Mouse (Mus musculus) MEL (cell line): ENCODE measurements at regions not wholly inside any gene's neighbourhood (a gene's known extent, or its start where the extent isn't known, plus 50 kb on each side); places are given as distances from the start of the nearest gene placed in this dataset.

ENCODE experiments used
- DNase-seq: peaks from one replicate; pipeline ENCODE4 v3.0.0; 2011; ENCODE audit warnings: low read depth, low spot score
- H3K27ac ChIP-seq: 2 replicates; pipeline ENCODE4 v1.5.1; 2012; ENCODE audit warnings: low read depth, mild to moderate bottlenecking, control low read depth, low read length, moderate library complexity; ENCODE audit not compliant: control insufficient read depth
- H3K27me3 ChIP-seq, 2 experiments: fragments of 150-350 bp in 1 of 2; sonication (generic) in 1 of 2; 2 replicates each; pipeline ENCODE4 v1.6.1; 2012; ENCODE audit warnings: low read length in 2 of 2, mild to moderate bottlenecking in 2 of 2, improper control_type of control experiment in 1 of 2, moderate library complexity in 1 of 2; ENCODE audit not compliant: insufficient read depth in 2 of 2, control insufficient read depth in 1 of 2
- H3K36me3 ChIP-seq, 2 experiments: 2 replicates each; pipeline ENCODE4 v1.6.1; 2012 to 2014; ENCODE audit warnings: low read length in 2 of 2, improper control_type of control experiment in 1 of 2, inconsistent platforms in 1 of 2, mild to moderate bottlenecking in 1 of 2; ENCODE audit not compliant: insufficient read depth in 2 of 2, control insufficient read depth in 1 of 2
- H3K4me1 ChIP-seq, 2 experiments: fragments of 150-350 bp in 1 of 2; sonication (generic) in 1 of 2; 2 replicates each; pipeline ENCODE4 v1.6.1; 2012; ENCODE audit warnings: low read length in 2 of 2, improper control_type of control experiment in 1 of 2, mild to moderate bottlenecking in 1 of 2; ENCODE audit not compliant: insufficient read depth in 2 of 2, control insufficient read depth in 1 of 2
- H3K4me3 ChIP-seq, 2 experiments: fragments of 150-350 bp in 1 of 2; sonication (generic) in 1 of 2; 2 replicates each; pipeline ENCODE4 v1.5.1; 2012; ENCODE audit warnings: low read depth in 2 of 2, low read length in 2 of 2, mild to moderate bottlenecking in 2 of 2, moderate library complexity in 2 of 2, control low read depth in 1 of 2, improper control_type of control experiment in 1 of 2; ENCODE audit not compliant: control insufficient read depth in 1 of 2, insufficient read depth in 1 of 2
- H3K79me2 ChIP-seq: 2 replicates; pipeline ENCODE4 v1.6.1; 2012; ENCODE audit warnings: mild to moderate bottlenecking, low read length, moderate library complexity; ENCODE audit not compliant: control insufficient read depth, poor library complexity, insufficient read depth
- H3K9ac ChIP-seq: 2 replicates; pipeline ENCODE4 v1.6.1; 2012; ENCODE audit warnings: low read depth, mild to moderate bottlenecking, control low read depth, low read length, moderate library complexity; ENCODE audit not compliant: control insufficient read depth, poor library complexity, severe bottlenecking
- H3K9me3 ChIP-seq: fragments of 150-350 bp; sonication (generic); replicated peaks from 2 replicates; pipeline ENCODE4 v1.6.1; 2012; ENCODE audit warnings: mild to moderate bottlenecking, low read length, improper control_type of control experiment, moderate library complexity; ENCODE audit not compliant: insufficient read depth
- CHD1 ChIP-seq: IDR thresholded peaks from 2 replicates; pipeline ENCODE4 v1.6.1; 2012; ENCODE audit warnings: low read depth, mild to moderate bottlenecking, inconsistent platforms, low read length, improper control_type of control experiment
- E2F4 ChIP-seq: IDR thresholded peaks from 2 replicates; pipeline ENCODE4 v1.6.1; 2011; ENCODE audit warnings: low read depth, low read length, improper control_type of control experiment, borderline replicate concordance
- EP300 ChIP-seq, 2 experiments: IDR thresholded peaks; 2 replicates each; pipeline ENCODE4 v1.6.1; 2011; ENCODE audit warnings: improper control_type of control experiment in 2 of 2, low read length in 2 of 2, low read depth in 1 of 2, mild to moderate bottlenecking in 1 of 2
- HCFC1 ChIP-seq: IDR thresholded peaks from 2 replicates; pipeline ENCODE4 v1.6.1; 2012; ENCODE audit warnings: low read depth, mild to moderate bottlenecking, inconsistent platforms, low read length, improper control_type of control experiment, moderate library complexity
- MEF2A ChIP-seq: IDR thresholded peaks from 2 replicates; pipeline ENCODE4 v1.6.1; 2014; ENCODE audit warnings: low read depth, mild to moderate bottlenecking, inconsistent platforms, low read length, improper control_type of control experiment; ENCODE audit not compliant: poor library complexity, insufficient replicate concordance, severe bottlenecking; ENCODE audit errors: extremely low read depth
- MYC ChIP-seq: IDR thresholded peaks from 2 replicates; pipeline ENCODE4 v1.6.1; 2011; ENCODE audit warnings: low read depth, mild to moderate bottlenecking, low read length, improper control_type of control experiment, moderate library complexity
- NELFE ChIP-seq: IDR thresholded peaks from 2 replicates; pipeline ENCODE4 v1.6.1; 2011; ENCODE audit warnings: low read depth, low read length, improper control_type of control experiment
- NRF1 ChIP-seq: IDR thresholded peaks from 2 replicates; pipeline ENCODE4 v1.6.1; 2014; ENCODE audit warnings: low read depth, mild to moderate bottlenecking, inconsistent platforms, low read length, improper control_type of control experiment, moderate library complexity; ENCODE audit not compliant: poor library complexity, insufficient read depth, severe bottlenecking
- POLR2A ChIP-seq, 2 experiments: IDR thresholded peaks; 2 replicates each; pipeline ENCODE4 v1.6.1; 2011 to 2012; ENCODE audit warnings: low read length in 2 of 2, mild to moderate bottlenecking in 2 of 2, control low read depth in 1 of 2, improper control_type of control experiment in 1 of 2, low read depth in 1 of 2, moderate library complexity in 1 of 2; ENCODE audit not compliant: control insufficient read depth in 1 of 2, insufficient read depth in 1 of 2, poor library complexity in 1 of 2
- POLR2AphosphoS2 ChIP-seq: IDR thresholded peaks from 2 replicates; pipeline ENCODE4 v1.6.1; 2011; ENCODE audit warnings: low read length, improper control_type of control experiment
- POLR2AphosphoS5 ChIP-seq: IDR thresholded peaks from 2 replicates; pipeline ENCODE4 v1.6.1; 2012; ENCODE audit warnings: low read depth, borderline replicate concordance, mild to moderate bottlenecking, inconsistent platforms, low read length, moderate library complexity, mixed read lengths
- RAD21 ChIP-seq: IDR thresholded peaks from 2 replicates; pipeline ENCODE4 v1.6.1; 2011; ENCODE audit warnings: mild to moderate bottlenecking, low read depth, low read length, improper control_type of control experiment
- TAL1 ChIP-seq: IDR thresholded peaks from 2 replicates; pipeline ENCODE4 v1.6.1; 2012; ENCODE audit warnings: mild to moderate bottlenecking, inconsistent platforms, low read length, moderate library complexity, mixed read lengths
- UBTF ChIP-seq: IDR thresholded peaks from 2 replicates; pipeline ENCODE4 v1.6.1; 2012; ENCODE audit warnings: low read depth, mild to moderate bottlenecking, inconsistent platforms, low read length, improper control_type of control experiment, moderate library complexity, borderline replicate concordance; ENCODE audit not compliant: insufficient read depth
- USF1 ChIP-seq: IDR thresholded peaks from 2 replicates; pipeline ENCODE4 v1.6.1; 2014; ENCODE audit warnings: low read depth, mild to moderate bottlenecking, inconsistent platforms, low read length, improper control_type of control experiment, moderate library complexity
- ZC3H11A ChIP-seq: IDR thresholded peaks from 2 replicates; pipeline ENCODE4 v1.6.1; 2012; ENCODE audit warnings: low read depth, mild to moderate bottlenecking, inconsistent platforms, low read length, improper control_type of control experiment
- ZKSCAN1 ChIP-seq: IDR thresholded peaks from 2 replicates; pipeline ENCODE4 v1.6.1; 2012; ENCODE audit warnings: low read depth, mild to moderate bottlenecking, inconsistent platforms, low read length, improper control_type of control experiment, moderate library complexity
- ZNF384 ChIP-seq: IDR thresholded peaks from 2 replicates; pipeline ENCODE4 v1.6.1; 2012; ENCODE audit warnings: low read depth, mild to moderate bottlenecking, inconsistent platforms, low read length, improper control_type of control experiment

- Histone ChIP-seq H3K9ac (no peak overlapping the region), H3K27me3 (no peaks in the 10 kb centered on the region)
- no peak for TF ChIP-seq UBTF
- TF ChIP-seq EP300 (IDR thresholded peaks at IDR 0.05; ENCODE audit: low read depth in 1 of 2, low read length in 2 of 2): no peak
- TF ChIP-seq MEF2A: no peak
- no peak for TF ChIP-seq RAD21
- no peak for TF ChIP-seq E2F4
- no peak for TF ChIP-seq ZC3H11A
- TF ChIP-seq HCFC1: no peak
- TF ChIP-seq, all 39 proteins: peak for 0
- H3K9me3 ChIP-seq: no peaks in the 10 kb centered on the region
- H3K27ac ChIP-seq: no peak overlapping the region
- no peaks in the 10 kb centered on the region for H3K36me3 ChIP-seq
- DNase-seq: no peak
- H3K79me2 ChIP-seq: no peaks in the 10 kb centered on the region
- no peak overlapping the region for H3K4me3 ChIP-seq
- H3K4me1 ChIP-seq: no peaks in the 10 kb centered on the region
Observed at GRCm38 (mm10) chr7:70103680-70104079, 262.9 kb downstream of the Nr2f2 start.

GRCm38 (mm10) chr7:70099001-70099400 is 267.5 kb downstream of the Nr2f2 start:
- no peaks in the 10 kb centered on the region for H3K4me1 ChIP-seq
- no peaks in the 10 kb centered on the region for H3K36me3 ChIP-seq
- TF ChIP-seq E2F4 (no peak), USF1 (no peak), NRF1 (no peak), MYC (no peak), POLR2A (IDR thresholded peaks at IDR 0.05; ENCODE audit: control insufficient read depth in 1 of 2, insufficient read depth in 1 of 2, low read depth in 1 of 2, low read length in 2 of 2, poor library complexity in 1 of 2) (no peak), NELFE (no peak), CHD1 (no peak), POLR2AphosphoS5 (no peak), TAL1 (no peak), ZKSCAN1 (no peak), UBTF (no peak), ZNF384 (no peak), POLR2AphosphoS2 (no peak)
- TF ChIP-seq, all 39 proteins: peak for 0
- H3K9ac ChIP-seq: no peak overlapping the region
- no peak for DNase-seq
- H3K9me3 ChIP-seq: no peaks in the 10 kb centered on the region
- H3K4me3 ChIP-seq: no peak overlapping the region
- H3K27me3 ChIP-seq: no peaks in the 10 kb centered on the region
- H3K27ac ChIP-seq: no peak overlapping the region
- H3K79me2 ChIP-seq: no peaks in the 10 kb centered on the region
